Mouse (Mus musculus): ENCODE results near the gene Mcrip2. TPM values are rescaled to one million over a fixed set of nuclear protein-coding genes. Genes with fewer than 3 reads are reported as not detected.

Mcrip2 gene
- total RNA-seq, 2 experiments from 2014 or later = 85.3 to 117 TPM

DNA sequence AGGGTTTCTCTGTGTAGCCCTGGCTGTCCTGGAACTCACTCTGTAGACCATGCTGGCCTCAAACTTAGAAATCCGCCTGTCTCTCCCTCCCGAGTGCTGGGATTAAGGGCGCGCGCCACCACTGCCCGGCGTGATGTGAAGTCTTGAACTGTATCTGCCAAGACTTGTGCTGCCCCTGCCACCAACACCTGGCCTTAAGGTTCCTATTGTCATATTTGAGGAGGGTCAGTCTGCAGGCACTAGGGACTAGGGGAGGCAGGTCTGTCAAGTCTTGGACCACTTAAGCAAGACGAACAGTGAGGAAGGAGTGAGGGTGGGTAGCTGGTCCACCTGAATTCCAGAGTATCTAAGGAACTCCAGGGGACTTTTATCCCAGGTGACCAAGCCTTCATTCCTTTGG is 934 bp upstream of the Mcrip2 start:
- TF ChIP-seq CTCF (IDR thresholded peaks at IDR 0.05) = no peak
- no peak for DNase-seq
- intact Hi-C loops (cut with DNase I) = loop anchor here (5.0 kb wide), 1 partner anchor 37 kb away; the partner anchor contains the start of gene Stub1
- Histone ChIP-seq H3K27ac (peak overlapping the region; percentile 99), H3K4me3 (no peak overlapping the region)

DNA sequence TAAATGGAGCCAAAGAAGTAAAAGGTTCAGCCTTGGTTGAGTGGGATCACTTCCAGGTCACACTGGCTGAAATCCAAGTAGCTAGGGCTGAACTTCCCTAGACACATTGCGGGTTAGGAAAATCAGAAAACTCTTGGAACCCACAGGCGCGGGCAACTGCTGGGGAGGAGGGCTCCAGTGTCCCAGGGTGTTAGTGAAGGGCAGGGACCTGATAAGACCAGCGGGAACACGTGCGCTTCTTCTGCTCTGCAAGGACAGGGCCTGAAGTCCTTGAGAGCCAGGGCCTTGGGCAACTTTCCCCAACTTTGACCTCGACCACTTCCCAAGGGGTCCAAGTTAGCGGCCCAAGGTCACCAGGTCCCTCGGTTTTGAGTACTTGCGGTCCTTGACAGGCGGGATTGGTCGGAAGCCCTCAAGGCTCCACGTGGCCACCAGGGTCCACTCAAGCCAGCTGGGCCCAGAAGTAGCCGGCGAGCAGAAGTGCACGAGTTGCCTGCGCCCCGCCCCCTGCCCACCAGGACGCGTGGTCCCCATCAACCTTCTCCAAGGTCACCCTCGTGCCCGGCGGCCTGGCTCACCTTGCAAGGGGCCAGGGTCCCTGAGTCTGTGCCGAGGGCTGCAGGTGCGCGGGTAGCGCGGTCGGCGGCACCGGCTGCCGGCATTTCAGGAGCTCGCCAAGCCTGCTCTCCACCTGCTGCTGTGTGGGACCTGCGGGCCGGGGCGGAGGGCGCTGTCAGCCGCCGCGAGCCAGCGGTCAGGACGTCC is 546 bp downstream of the Mcrip2 start:
- DNase-seq = peak; percentile 84
- Histone ChIP-seq H3K27ac (peak overlapping the region; percentile 99), H3K4me3 (peak overlapping the region; percentile 85)
- no peak for TF ChIP-seq CTCF (IDR thresholded peaks at IDR 0.05)
- intact Hi-C loops (cut with DNase I) = loop anchor here (5.0 kb wide), 1 partner anchor 36 kb away; the partner anchor contains the start of gene Stub1

DNA sequence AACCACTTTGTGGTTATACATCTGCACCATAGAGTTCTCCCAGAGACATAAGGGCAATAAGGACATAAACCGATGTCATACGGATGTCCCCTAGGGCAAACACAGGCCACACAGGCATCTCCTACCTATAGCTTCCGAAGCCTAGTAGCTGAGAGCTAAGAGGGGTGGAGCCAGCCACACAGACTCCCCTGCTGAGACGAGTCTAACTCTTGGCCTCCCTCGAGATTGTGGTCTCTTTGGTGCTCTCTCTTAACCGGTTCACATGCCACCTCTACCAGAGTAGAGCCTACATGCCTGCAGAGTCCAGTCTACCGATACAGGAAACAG is 1.1 kb downstream of the Mcrip2 start:
- intact Hi-C loops (cut with DNase I) = loop anchor here (5.0 kb wide), 1 partner anchor 35 kb away; the partner anchor contains the start of gene Stub1
- DNase-seq = no peak
- no peak for TF ChIP-seq CTCF (IDR thresholded peaks at IDR 0.05)
- Histone ChIP-seq H3K4me3 (peak overlapping the region; percentile 85), H3K27ac (peak overlapping the region; percentile 99)

DNA sequence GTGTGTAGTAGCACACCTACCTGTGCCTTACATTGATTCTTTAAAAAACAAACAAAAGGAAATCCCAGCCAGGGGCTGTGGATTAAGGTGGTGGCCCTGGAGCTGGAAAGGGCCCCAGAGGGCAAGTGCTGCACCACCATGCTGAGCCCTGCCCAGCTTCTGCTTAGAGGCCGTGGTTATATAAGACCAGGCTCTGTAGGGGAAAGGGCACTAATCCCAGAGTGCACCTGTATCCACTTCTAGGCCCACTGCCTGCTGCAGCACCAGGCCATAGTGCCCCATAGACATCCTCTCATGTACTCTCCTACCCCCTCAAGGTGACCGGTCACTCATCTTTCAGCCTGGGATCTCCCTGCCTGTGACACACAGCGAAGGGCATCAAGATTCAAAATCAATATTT is 2.4 kb downstream of the Mcrip2 start:
- Histone ChIP-seq H3K4me3 (peak overlapping the region; percentile 85), H3K27ac (peak overlapping the region; percentile 99)
- TF ChIP-seq CTCF (IDR thresholded peaks at IDR 0.05) = no peak
- no peak for DNase-seq
- intact Hi-C loops (cut with DNase I) = loop anchor here (5.0 kb wide), 1 partner anchor 34 kb away; the partner anchor contains the start of gene Stub1

GRCm38 (mm10) chr17:25865288-25865687 is 3.3 kb downstream of the Mcrip2 start:
- TF ChIP-seq CTCF (IDR thresholded peaks at IDR 0.05) = no peak
- DNase-seq = no peak
- Histone ChIP-seq H3K4me3 (peak overlapping the region; percentile 21), H3K27ac (peak overlapping the region; percentile 99; the same call in 1 of the 2 replicates)
- intact Hi-C loops (cut with DNase I) = loop anchor here (5.0 kb wide), 1 partner anchor 33 kb away; the partner anchor contains the start of gene Stub1

GRCm38 (mm10) chr17:25864311-25864710 is 4.3 kb downstream of the Mcrip2 start:
- intact Hi-C loops (cut with DNase I) = no loop called here
- Histone ChIP-seq H3K27ac (no peak overlapping the region), H3K4me3 (no peak overlapping the region)
- no peak for TF ChIP-seq CTCF (IDR thresholded peaks at IDR 0.05)
- DNase-seq = peak; percentile 24

DNA sequence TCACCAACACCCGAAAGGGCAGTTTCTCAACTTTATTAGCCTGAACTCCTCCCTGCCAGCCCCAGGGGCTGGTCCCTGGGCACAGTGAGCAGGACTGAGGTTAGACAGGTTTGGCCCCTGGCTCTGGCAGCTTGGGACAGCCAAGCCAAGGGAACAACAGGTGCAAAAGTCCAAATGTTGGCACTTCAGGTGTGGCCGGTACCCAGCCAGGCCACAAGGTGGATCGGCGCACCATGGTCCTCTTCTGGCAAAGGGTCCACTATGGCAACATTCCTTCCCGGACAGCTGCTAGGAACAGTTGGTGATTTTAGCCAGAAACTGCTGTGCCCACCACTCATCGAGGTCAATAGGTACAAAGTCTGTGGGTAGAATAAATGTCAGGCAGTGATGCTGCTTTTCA is 4.9 kb downstream of the Mcrip2 start:
- DNase-seq = peak; percentile 26
- no peak overlapping the region for H3K27ac ChIP-seq
- intact Hi-C loops (cut with DNase I) = no loop called here
- no peak for TF ChIP-seq CTCF (IDR thresholded peaks at IDR 0.05)
- no peak overlapping the region for H3K4me3 ChIP-seq

- H3K4me3 ChIP-seq = peak overlapping the region; percentile 93
- TF ChIP-seq CTCF (IDR thresholded peaks at IDR 0.05) = no peak
- H3K27ac ChIP-seq = peak overlapping the region; percentile 94
- DNase-seq = no peak
- intact Hi-C loops (cut with DNase I) = loop anchor here (2.0 kb wide), 1 partner anchor 17 kb away; the partner anchor contains the start of gene Rhot2
Observed at GRCm38 (mm10) chr17:25861704-25862612, 6.6 kb downstream of the Mcrip2 start.

GRCm38 (mm10) chr17:25860832-25861703 is 7.5 kb downstream of the Mcrip2 start, which contains the start of gene Wdr90:
Gene Wdr90, minus strand, starts transcription at chr17:25861501.
- peak within 1 kb of the TSS; percentile 93 for H3K4me3 ChIP-seq
- peak; percentile 37; the same call in 1 of the 2 replicates for TF ChIP-seq CTCF (IDR thresholded peaks at IDR 0.05)
- peak; percentile 94 for DNase-seq
- H3K27ac ChIP-seq = peak within 1 kb of the TSS; percentile 94
- intact Hi-C loops (cut with DNase I) = loop anchor here (2.0 kb wide), 1 partner anchor 16 kb away; the partner anchor contains the start of gene Rhot2

DNA sequence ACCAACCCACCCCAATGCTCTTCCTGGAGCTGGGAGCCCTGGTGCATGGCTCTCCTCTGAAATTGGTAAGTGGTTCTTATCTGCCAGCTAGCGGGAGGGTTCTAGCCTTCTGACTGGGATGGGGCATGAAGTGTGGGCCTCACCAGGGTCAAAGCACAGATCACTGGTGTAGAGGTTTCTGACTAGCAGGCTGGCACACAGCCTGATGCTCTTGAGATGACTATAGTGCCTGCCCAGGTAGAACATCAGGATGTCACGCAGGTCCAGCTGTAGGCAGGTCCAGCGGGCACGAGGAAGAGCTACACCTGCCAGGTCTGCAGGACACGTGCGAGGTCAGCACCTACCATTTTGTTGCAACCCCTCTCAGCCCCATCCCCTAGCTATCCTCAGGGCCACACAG is 8.3 kb downstream of the Mcrip2 start:
- Histone ChIP-seq H3K27ac (no peak overlapping the region), H3K4me3 (no peak overlapping the region)
- DNase-seq = no peak
- TF ChIP-seq CTCF (IDR thresholded peaks at IDR 0.05) = no peak
- intact Hi-C loops (cut with DNase I) = loop anchor here (2.0 kb wide), 1 partner anchor 15 kb away; the partner anchor contains the start of gene Rhot2

DNA sequence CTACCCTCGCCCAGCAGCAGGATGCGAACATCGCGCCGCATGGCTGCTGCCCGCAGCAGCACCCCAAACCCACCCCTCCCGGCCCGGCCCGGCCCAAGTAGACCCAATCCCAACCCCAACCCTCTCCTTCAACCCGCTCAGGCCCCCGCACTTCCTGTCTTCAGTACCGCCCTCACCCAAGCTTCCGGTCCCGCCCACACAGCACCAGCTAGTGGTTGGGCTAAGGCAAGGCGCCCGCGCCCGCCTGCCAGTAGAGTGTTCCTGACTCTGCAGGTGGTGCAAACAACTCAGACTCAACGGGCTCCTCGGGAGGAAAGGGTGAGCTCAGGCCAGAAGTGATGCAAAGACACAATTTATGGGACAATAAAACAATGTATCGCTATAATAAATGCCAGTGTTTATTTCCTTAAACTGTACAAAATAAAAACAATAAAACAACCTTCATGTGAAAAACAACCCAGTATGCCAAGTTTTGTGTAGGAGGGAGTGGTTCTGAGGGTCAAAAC is 24.1 kb downstream of the Mcrip2 start, which contains the start of gene Rhot2:
Gene Rhot2, minus strand, starts transcription at position 456 of the 506 bp plus-strand sequence.
- Histone ChIP-seq H3K27ac (peak within 1 kb of the TSS; percentile 97), H3K4me3 (peak within 1 kb of the TSS; percentile 98)
- DNase-seq = peak; percentile 98
- peak; percentile 59 for TF ChIP-seq CTCF (IDR thresholded peaks at IDR 0.05)
- intact Hi-C loops (cut with DNase I) = loop anchor here (2.0 kb wide), 1 partner anchor 16 kb away; the partner anchor contains the start of gene Wdr90

Measured in gastrocnemius, adult 2 months (tissue).